Mouse (Mus musculus): Measurements from ENCODE around the gene Rab6b.
A peak's percentile ranks its signal among the peaks of the same experiment; 100 is the strongest.
"Not testable (repeated sequence)": the region's sequence is repeated elsewhere in the genome, so short reads cannot be mapped to it uniquely, and the experiment has no call there.

Rab6b gene

DNA sequence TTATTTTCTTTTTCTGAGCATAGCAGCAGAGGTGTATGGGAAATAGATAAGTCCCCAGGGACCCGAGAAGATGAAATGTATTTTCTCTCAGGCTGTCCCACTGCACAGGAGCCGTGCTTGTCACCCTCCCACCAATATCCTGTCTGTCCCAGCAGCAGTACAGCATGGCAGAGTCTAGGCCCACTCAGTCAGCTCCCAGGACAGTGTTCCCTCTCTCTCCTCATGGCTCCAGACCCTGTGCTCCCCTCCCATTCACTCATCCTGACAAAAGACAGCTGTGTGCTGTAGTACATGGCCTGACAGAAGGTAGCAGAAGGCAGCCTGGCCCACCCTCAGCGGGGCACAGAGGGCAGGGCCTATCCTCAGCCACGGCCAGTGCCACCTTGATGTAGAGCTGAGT, 32.3 kb downstream of the Rab6b start:
- DNase-seq (ENCODE audit: low spot score in 2 of 2) = no peak

DNA sequence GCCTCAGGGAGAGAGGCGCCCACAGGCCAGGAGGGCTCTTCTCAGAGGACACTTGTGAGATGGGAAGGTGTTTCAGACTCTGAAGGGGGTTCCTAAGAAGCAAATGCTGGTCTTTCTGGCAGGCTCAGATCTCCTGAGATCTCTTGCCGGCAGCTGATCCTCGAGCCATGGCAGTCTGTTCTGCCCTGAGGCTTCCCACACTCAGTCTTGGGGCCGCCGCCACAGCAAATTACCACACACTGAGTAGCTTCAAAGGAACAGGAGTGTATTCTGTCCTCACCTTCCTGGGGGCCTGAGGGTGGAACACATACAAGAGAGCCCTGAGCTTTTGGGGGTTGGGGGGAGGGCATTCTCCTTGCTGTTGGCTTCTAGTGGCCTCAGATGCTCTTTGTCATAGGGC, 33.8 kb downstream of the Rab6b start:
- DNase-seq (ENCODE audit: low spot score in 2 of 2) = no peak

DNA sequence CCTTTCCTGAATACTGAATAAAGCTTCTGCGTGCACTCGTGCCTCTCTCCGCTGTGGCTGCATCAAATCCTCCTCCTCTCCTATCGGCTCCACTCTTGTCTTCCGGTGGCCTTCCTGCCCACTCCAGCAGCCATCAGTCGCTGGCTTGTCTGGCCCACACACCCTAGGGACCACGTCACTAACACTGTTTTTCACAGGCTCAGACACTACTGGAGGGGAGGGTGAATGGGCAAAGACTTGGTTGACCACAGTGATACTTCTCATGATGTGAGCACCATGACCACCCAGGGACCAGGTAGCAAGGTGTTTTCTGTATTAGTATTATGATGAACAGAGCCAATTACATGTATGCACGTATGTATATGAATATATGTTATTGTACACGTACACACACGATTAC, 34.7 kb downstream of the Rab6b start:
- no peak for DNase-seq (ENCODE audit: low spot score in 2 of 2)

DNA sequence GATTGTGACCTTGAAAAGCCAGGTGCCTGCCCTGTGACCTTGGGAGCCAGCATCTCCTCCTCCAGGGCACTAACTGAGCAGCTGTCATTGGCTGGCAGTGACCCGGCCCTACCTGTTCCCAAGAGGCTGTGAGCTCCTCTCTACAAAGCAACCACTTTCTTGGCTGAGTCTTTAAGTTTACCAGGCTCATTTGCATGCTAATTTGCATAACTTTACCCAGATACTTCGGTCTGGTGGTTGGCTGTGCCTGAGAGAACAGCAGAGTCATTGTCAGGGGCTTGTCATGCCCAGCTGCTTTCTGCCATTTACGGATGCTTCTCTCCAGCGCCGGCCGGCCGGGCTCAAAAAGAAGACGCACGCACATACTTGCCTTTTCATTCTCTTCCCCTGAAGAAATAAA, 35.1 kb downstream of the Rab6b start:
- no peak for DNase-seq (ENCODE audit: low spot score in 2 of 2)

DNA sequence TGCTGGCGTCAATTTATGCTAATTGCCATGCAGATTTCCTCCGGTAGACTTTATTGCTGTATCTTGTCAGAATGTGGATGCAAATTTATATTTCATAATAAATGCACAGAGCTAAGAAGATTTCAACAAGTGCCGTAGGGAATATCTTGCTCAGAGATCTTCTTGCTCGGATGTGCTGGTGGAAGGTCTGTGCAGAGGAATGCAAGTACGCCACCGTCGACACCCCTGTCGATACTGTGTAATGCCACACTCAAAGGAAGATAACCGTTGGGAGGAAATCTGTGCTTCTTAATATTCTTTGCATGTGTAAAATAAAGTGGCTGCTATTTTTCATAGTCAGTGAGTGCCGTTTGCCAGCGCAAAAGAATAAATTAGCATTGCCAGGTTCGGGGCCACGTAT, 35.5 kb downstream of the Rab6b start:
- DNase-seq (ENCODE audit: low spot score in 2 of 2) = no peak

DNA sequence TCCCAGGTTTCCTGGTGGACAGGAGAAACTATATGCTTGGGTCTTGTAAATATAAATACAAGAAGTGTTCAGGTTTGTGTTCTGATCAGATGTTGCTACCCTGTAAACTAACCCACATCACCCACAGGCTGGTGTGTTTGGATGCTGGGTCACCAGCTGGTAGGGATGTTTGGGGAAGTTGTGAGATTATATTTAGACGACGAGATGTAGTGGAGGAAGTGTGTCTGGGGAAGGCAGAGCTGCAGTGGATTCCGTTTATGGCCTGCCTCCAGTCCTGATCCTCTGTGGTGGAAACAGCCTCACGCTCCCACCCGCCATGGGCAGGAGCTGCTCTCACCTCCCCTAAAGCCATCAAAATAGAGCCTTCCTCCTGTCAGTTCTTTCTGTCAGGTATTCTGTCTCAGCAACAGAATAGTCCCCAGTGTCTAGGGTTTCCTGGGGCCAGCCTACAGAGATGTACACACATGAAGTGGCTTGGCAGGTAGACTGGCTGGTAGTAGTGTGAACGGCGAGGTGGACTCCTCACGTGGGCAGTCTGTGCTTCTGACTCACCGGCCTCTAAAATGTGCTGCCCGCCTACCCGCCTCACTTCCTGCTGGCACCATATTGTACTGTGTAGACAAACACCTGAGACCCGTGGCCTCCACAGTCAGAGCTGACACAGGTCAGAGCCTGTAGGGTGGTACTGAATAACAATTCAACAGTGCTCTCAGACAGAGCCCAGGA, 37.6 kb downstream of the Rab6b start:
- DNase-seq (ENCODE audit: low spot score in 2 of 2) = no peak

DNA sequence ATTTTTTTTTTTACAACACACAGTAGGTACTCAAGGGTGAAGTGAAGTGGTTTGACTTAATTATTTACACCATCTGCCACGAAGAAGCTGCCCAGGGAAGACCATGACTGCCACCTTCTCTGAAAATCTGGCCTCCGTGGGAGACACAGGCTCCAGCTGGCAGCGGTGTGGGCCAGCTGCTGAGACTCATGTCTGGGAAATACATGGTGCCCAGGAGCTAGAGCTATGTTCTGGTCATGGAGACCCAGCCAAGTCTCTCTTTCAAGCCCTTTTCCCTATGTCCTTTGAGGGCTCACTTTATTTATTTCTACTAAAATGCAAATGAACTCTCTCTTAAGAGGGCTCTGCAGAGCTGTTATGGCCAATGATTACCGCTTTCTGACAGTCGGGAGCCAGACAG, 41.7 kb downstream of the Rab6b start:
- DNase-seq (ENCODE audit: low spot score in 2 of 2) = no peak

DNA sequence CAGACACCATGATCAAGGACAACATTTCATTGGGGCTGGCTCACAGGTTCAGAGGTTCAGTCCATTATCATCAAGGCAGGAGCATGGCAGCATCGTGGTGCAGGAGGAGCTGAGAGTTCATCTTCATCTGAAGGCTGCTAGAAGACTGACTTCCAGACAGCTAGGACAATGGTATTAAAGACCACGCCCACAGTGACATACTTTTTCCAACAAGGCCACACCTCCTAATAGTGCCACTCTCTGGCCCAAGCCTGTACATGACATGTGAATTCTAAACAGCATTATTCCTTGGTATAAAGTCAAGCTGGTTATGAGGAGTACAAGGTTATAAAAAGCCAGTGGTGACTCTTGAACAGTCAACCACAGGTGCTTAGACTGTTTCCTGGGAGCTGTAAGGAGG, 43.0 kb downstream of the Rab6b start:
- DNase-seq (ENCODE audit: low spot score in 2 of 2) = no peak

DNA sequence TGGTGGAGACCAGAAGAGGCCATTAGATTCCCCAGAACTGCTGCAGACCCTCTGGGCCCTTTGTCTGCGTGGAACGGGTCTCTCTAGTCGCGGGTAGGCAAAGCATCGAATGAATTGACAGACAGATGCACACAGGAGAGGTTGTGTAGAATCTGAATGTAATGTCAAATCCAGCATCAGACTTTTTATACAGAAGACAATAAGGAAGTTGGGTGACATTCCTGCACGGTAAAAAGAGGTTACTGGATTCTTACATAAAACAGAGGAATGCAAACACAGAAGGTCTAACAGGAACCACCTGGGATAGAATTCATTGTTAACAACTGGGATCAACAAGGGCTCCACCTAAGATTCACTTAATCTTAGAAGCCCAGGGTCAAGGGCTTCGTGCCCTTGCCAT, 43.6 kb downstream of the Rab6b start:
- not testable (repeated sequence) for DNase-seq (ENCODE audit: low spot score in 2 of 2)

DNA sequence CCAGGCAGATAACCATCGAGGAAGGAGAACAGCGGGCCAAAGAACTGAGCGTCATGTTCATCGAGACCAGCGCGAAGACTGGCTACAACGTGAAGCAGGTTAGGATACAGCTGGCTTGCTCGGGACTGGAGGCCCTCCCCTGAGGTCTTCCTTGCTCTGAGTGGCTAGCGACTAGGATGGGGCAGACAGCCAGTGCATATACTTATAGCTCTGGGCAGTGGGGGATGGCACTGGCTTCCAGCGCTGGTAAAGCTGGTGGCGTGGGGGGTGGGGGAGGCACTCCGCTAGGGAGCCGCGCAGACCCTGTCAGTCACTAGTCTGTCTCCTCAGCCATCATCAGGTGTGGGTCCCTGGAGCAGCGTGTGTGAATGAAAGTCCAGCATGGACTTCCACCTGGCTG, 52.2 kb downstream of the Rab6b start:
- DNase-seq (ENCODE audit: low spot score in 2 of 2) = no peak

DNA sequence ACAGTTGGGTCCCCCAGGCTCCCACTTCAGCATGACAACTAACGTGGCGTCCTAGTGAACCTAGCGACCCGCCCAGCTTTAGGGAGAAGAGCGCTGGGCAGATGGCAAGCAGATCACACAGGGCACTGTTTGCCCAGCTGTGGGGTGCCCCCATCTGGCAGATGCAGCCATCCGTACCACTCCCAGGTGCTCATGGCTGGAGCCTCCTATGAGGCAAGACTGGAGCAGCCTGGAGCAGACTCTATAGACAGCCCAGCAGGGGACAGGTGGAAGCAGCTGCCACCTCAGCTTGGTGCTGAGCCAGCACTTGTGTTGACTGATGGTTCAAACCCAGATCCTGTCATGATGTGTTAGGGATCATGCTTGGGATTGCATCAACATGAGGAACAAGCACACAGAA, 56.5 kb downstream of the Rab6b start:
- no peak for DNase-seq (ENCODE audit: low spot score in 2 of 2)

DNA sequence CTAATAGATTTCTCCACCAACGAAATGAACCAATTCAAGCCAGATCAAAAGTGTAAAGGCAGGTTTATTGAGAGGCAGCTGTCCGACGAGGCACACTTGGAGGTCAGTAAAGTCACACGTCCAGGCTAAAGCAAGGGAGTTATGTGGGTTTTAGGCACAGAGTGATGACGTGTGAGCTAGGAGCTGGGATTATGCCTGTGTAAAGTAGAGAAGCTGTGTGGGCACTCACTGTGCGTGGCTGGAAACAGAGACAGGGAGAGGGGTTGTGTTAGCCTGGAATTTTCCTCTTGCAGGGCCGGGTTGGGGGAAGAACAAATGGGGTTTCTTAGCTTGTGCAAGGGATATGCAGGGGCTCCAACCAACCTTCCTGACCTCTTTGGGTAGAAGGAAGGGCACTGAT, 57.2 kb downstream of the Rab6b start:
- DNase-seq (ENCODE audit: low spot score in 2 of 2) = no peak

DNA sequence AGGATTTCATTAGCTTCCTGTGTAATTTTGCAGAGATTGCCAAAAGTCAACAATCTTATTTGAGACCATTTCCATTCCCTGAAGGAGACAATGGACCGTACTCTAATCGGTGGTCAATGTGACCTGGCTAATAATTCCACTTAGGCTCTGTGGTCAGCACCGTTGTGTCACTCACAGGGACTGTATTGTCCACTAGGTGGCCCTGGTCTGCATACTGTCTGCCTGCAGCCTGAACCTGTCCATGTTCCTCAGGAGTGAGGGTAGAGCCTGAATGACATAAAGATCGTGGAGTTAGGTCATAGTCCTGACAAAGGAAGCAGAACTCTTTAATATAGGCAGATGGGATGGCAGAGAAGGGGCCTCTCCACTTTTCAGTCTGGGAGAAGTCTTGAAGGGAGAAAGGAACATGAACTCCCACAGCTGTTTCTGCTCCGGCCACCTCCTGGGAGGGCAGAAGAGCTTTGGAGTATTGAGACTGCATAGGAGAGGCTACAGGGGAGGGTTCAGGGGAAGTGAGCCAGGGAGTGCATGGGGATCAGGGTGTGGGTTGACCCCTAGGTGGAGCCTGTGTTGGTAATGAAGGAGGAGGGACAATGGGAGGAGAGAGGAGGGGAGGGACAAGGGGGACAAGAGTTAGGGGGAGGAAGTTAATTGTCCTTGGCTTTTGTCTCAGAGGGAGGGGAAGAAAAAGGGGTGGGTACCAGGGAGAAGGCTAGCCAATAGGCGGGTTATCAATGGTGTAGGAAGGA, 63.4 kb downstream of the Rab6b start:
- no peak for DNase-seq (ENCODE audit: low spot score in 2 of 2)

DNA sequence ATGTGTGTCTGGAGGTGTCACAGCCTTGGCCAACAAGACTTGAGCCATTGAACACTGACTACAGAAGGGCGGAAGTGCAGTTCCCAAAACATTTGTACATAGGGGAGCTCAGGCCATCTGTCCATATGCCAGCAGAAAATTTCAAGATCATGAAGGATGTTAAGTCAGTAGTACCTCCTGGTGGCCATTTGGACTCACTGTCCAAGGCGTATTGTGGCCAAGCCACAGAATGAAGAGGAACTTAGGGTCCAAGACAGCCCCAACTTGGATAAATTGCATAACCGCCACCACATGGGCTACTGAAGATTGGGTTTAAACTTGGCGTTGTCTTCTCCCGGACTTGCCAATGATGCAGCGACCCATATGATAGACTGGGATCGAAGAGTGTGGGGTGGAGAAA, 64.1 kb downstream of the Rab6b start:
- no peak for DNase-seq (ENCODE audit: low spot score in 2 of 2)

DNA sequence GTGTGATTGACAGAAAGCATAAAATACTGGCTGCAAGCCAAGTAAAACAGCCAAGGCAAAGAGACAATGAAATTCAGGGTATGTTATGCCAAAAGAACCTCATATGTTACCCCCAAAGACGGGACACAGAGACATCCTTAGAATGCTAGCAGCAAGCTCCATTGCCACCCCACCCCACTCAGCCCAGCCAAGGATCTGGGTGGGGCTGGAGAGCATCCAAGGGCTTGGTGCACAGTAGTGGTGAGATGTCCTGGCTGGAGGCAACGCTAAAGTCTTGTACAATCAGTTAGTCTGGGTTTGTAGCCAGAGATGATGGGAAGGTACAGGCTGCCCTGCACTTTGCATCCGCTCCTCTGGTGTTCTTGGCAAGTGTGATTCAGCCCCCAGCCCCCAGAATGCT, 68.7 kb downstream of the Rab6b start:
- peak; percentile 68 to 71 for DNase-seq (ENCODE audit: low spot score in 2 of 2)

DNA sequence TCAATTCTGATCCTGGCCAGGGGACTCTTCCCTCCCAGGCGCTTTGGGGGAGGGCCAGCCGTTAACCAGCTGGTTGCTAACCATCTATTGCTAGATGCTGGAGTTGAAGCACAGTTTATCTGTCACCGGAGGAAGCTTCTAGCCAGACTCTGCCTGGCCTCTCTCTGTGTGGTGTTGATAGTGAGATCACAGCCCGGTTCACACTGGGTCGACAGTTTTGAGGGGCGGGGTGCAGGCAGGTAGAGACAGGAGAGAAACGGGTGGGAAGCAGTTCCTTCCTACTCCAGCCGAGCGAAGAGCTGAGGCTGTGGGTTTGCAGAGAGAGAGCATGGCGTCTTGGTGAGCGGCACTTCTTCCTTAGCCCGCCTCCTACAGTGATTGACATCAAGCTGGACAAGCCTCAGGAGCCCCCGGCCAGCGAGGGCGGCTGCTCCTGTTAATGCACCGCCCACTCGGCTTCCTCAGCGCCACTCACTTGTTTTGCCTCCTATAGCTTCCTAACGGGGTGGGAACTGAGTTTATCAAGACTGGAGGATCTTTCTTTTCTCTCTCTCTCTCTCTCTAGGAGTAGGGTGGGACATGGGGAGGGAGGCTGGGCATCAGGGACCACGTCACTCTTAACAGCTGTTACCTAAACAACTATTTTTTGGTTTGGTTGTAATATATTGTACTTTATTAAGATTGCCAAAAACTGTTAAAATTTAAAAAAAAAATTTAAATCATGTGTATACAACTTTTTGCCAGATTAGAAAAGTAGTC, 69.4 kb downstream of the Rab6b start:
- DNase-seq (ENCODE audit: low spot score in 2 of 2) = peak; percentile 70 to 75

DNA sequence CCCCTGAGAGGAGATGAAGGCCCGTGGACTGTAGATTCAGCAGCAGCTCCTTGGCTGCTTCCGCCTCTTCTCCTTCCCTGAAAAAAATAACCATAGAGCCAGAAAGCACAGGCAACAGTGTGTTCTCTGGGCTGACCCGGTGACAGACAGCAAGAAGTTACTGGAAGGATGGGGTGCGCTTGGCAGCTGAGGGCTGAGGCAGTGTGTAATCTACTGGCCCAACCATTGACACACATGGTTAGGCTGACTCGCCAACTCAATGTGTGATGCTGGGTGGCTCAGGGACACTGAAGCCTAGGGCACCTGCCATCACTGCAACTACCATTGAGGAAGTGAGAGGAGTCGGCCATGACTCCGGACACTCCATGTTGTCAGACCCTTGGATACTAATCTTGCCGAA, 70.3 kb downstream of the Rab6b start:
- no peak for DNase-seq (ENCODE audit: low spot score in 2 of 2)

DNA sequence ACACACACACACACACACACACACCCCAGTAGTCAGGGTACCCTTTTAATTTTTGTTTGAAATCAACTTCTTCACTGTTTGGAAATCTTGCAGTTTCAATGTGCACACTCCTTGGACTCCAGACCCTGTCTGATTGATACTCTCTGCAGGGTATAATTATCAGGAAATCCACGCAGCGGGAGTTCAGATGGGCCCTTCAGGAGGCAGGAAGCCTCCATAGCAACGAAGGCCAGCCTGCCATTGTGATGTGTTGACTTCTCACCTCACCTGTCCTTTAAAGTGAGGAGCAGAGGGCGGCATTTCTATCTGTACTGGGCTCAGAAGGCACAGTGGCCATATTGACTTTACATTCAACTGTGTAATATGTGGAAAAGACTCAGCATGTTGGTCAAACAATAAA, 73.3 kb downstream of the Rab6b start:
- DNase-seq (ENCODE audit: low spot score in 2 of 2) = no peak

DNA sequence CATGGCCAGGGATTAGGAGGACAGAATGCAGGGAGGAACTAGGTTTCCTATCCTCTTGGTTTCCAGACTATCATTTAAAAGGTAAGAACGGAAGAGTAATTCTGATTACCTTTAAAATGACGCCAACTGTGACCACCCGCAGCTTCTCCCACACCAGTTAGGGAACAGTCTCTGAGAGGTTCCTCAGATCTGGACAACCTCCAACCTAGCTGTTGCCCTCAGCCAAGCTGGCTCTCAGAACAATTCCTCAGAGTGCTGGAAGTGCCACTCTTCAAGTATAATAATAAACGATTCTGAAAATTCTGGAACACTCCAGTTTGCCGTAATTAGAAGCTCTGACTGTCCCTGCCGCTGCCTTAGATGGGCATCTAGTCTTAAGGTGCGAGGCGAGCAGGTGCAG, 74.4 kb downstream of the Rab6b start:
- DNase-seq (ENCODE audit: low spot score in 2 of 2) = no peak

DNA sequence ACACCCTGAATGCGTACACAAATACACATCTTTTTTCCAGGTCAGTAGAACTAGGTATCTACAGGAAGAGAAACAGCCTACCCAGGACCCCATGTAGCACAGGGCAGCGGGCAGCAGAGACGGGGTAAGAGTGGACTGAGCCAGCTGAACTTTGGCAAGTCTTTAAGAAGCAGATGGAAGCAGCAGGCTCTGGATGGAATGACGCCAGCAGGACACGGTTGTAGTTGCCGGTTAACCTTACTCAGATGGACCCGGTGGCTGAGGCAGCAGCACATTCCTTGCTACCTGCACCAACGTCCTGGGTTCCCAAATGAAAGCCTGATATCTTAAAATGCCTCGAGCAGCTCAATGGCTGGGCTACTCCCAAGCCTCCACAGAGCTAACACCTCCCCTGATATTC, 75.2 kb downstream of the Rab6b start:
- no peak for DNase-seq (ENCODE audit: low spot score in 2 of 2)

DNA sequence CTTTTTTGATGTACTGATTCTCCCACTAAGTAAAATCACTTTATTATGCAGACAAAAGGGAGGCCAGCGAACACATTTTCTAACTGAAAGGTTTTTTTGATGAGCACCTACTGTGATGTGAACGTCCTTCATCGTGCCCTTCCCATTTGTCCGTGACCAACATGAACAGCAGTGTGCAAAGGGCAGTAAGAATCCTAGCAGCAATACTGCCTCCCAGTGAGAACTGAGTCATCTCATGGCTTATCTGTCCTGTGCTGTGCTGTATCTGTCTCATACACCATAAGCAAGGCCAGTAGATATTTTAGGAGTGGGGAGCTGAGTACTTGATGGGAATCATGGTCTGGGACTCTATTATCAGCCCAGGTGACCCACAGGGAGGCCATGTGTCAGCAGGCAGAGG, 76.8 kb downstream of the Rab6b start:
- DNase-seq (ENCODE audit: low spot score in 2 of 2) = no peak

DNA sequence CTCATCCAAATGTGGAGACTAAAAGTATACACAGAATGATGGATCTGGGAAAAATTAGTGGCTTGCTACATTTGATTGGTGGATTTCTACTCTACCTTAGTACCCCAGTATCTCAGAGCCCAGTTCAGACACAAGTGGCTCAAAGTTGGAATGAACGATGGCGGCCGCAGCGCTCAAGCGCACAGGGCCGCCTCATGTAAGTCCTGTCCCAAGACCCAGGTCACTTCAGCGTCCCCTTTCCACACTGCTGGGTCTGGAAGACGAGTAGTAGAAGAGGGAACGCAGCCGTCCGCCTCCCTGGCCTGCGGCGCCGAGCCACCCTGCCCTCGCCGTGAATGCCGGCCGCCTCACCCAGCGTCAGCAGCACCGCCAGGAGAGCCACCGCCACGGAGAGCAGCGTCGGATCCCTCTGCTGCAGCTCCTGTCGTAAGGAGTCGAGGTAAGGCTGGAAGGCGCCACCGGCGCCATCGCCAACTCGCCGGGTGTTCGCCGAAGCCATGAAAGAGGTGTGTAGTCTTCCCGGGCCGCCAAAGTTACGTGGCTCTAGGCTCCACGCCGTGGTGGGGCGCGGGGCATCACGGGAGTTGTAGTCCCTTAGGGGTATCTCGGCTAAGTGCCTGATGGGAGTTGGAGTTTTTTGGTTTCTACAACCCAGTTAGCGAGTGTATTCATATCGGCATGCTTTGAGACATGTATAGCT, 90.1 kb downstream of the Rab6b start, which contains the start of gene Srprb:
Srprb (minus strand) TSS at position 577 of the 700 bp plus-strand sequence.
- peak; percentile 88 to 93 for DNase-seq (ENCODE audit: low spot score in 2 of 2)

Measured in urinary bladder, postnatal 4 days (tissue).